Mouse (Mus musculus): ENCODE data around the gene Gm6356.
"Not testable (repeated sequence)": the region's sequence is repeated elsewhere in the genome, so short reads cannot be mapped to it uniquely, and the experiment has no call there.

Gene Gm6356

GRCm38 (mm10) chr14:6973718-6974117 lies at the start of gene Gm6356:
Gm6356 (minus strand) TSS chr14:6973818.
- DNase-seq (ENCODE audit: low read depth, low spot score) = not testable (repeated sequence)

All from telencephalon, adult 2 months (tissue).